Mouse (Mus musculus): Measurements from ENCODE around the gene Itpk1. TPM values are rescaled to one million over a fixed set of nuclear protein-coding genes. Genes with fewer than 3 reads are reported as not detected.

Itpk1 gene
- polyA plus RNA-seq, 1 experiment from 2014 or later: 40.6 TPM

GRCm38 (mm10) chr12:102596410-102596809, 108.3 kb downstream of the Itpk1 start:
- Histone ChIP-seq H3K9me3 (ENCODE audit: control insufficient read depth, low read length) (no peaks in the 10 kb centered on the region), H3K36me3 (ENCODE audit: control insufficient read depth, insufficient read depth, low read length) (no peaks in the 10 kb centered on the region), H3K27me3 (ENCODE audit: control insufficient read depth, insufficient read depth, low read length) (no peaks in the 10 kb centered on the region), H3K9ac (replicated peaks; ENCODE audit: low read depth, low read length) (no peak overlapping the region), H3K4me2 (ENCODE audit: low read depth, low read length) (no peak overlapping the region), H3K4me3 (ENCODE audit: low read depth, low read length) (no peak overlapping the region), H3K27ac (ENCODE audit: low read depth, low read length) (no peak overlapping the region), H3K4me1 (ENCODE audit: control insufficient read depth, insufficient read depth, low read length) (peaks cover 4% of the 10 kb centered on the region; the same call in 1 of the 2 replicates)
- WGBS: 76% methylated on average over 7 of the region's 7 CpGs
- no peak for ATAC-seq (ENCODE audit: low read depth)

GRCm38 (mm10) chr12:102594627-102595026, 110.1 kb downstream of the Itpk1 start:
- ATAC-seq (ENCODE audit: low read depth): no peak
- H3K27ac ChIP-seq (ENCODE audit: low read depth, low read length): no peak overlapping the region
- no peak overlapping the region for H3K4me3 ChIP-seq (ENCODE audit: low read depth, low read length)
- no peak overlapping the region for H3K9ac ChIP-seq (replicated peaks; ENCODE audit: low read depth, low read length)
- H3K36me3 ChIP-seq (ENCODE audit: control insufficient read depth, insufficient read depth, low read length): no peaks in the 10 kb centered on the region
- 72% methylated on average over 9 of the region's 9 CpGs for WGBS
- H3K4me1 ChIP-seq (ENCODE audit: control insufficient read depth, insufficient read depth, low read length): peaks cover 4% of the 10 kb centered on the region; the same call in 1 of the 2 replicates
- no peaks in the 10 kb centered on the region for H3K27me3 ChIP-seq (ENCODE audit: control insufficient read depth, insufficient read depth, low read length)
- no peak overlapping the region for H3K4me2 ChIP-seq (ENCODE audit: low read depth, low read length)
- no peaks in the 10 kb centered on the region for H3K9me3 ChIP-seq (ENCODE audit: control insufficient read depth, low read length)

DNA sequence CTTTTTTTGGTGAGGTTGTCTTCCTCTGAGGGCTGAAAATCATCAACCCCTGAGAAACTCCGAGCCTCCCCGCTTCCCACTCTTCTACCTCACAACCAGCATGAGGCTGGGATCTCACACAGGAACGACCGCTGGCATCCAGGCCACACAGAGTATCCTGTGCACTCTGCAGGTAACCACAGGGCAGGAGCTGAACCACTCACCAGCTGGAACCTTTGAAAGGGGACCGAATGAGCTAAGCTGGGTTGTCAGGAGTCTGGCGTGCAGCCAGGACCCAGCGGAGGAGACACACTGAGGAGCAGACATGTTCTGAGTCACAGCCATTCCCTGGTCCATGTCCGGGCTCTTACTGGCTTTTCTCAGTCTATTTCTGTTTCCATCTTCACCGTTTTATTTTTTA, 111.0 kb downstream of the Itpk1 start:
- ATAC-seq (ENCODE audit: low read depth): peak; percentile 39; the same call in 1 of the 2 replicates
- Histone ChIP-seq H3K4me1 (ENCODE audit: control insufficient read depth, insufficient read depth, low read length) (peaks cover 4% of the 10 kb centered on the region; the same call in 1 of the 2 replicates), H3K4me2 (ENCODE audit: low read depth, low read length) (no peak overlapping the region), H3K4me3 (ENCODE audit: low read depth, low read length) (no peak overlapping the region), H3K27me3 (ENCODE audit: control insufficient read depth, insufficient read depth, low read length) (no peaks in the 10 kb centered on the region), H3K27ac (ENCODE audit: low read depth, low read length) (no peak overlapping the region), H3K36me3 (ENCODE audit: control insufficient read depth, insufficient read depth, low read length) (no peaks in the 10 kb centered on the region), H3K9me3 (ENCODE audit: control insufficient read depth, low read length) (no peaks in the 10 kb centered on the region), H3K9ac (replicated peaks; ENCODE audit: low read depth, low read length) (no peak overlapping the region)
- 64% methylated on average over 9 of the region's 9 CpGs for WGBS

DNA sequence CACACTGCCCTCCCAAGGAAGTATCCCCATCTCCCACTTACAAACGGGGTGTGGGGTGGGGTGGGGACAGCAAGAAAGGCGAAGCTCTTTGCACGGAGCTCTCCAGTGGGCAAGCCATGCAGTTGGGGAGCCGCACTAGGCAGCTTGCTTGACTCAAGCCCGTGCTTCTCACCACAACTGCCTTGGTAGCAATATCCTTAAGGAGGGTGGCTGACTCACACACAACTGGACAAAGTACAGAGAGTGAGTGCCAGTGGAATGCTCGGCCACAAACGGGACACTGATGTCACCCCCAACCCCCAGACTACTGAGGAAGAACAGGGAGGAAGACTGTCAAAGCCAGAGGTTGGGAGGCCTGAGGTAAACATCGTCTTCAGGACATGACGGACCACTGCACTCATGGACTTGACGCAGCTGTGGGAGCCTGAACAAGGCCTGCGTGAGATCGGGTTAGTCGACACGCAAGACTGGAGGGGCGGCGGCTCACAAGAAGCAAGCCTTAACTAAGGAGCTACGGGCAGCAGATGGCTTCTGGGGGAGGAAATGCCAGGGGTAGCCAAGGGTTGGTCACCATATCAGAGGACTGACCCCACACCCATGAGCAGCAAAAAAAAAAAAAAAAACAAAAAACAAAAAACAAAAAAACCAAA, 113.9 kb downstream of the Itpk1 start:
- Histone ChIP-seq H3K4me1 (ENCODE audit: control insufficient read depth, insufficient read depth, low read length) (no peaks in the 10 kb centered on the region), H3K4me3 (ENCODE audit: low read depth, low read length) (no peak overlapping the region), H3K27me3 (ENCODE audit: control insufficient read depth, insufficient read depth, low read length) (no peaks in the 10 kb centered on the region), H3K4me2 (ENCODE audit: low read depth, low read length) (no peak overlapping the region), H3K27ac (ENCODE audit: low read depth, low read length) (no peak overlapping the region), H3K9ac (replicated peaks; ENCODE audit: low read depth, low read length) (no peak overlapping the region), H3K36me3 (ENCODE audit: control insufficient read depth, insufficient read depth, low read length) (no peaks in the 10 kb centered on the region), H3K9me3 (ENCODE audit: control insufficient read depth, low read length) (no peaks in the 10 kb centered on the region)
- 92% methylated on average over 17 of the region's 17 CpGs for WGBS
- no peak for ATAC-seq (ENCODE audit: low read depth)

DNA sequence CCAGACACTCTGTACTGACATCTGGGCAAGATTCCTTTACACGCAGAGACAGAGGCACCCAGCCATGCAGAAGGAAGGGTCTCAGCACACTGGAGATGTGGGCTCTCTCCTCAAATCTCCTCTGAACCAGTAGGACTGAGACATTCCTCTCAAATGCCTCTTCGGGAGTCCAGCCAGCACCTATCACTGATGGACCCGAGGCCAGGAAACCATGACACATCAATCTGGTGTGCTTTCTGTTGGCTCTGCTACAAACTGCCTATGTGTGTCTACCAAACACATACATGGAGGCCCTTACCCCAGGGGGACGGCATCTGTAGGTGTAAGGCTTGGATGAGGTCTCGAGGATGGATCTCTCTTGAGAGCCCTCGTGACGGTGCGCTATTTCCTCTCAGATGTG, 117.6 kb downstream of the Itpk1 start:
- no peaks in the 10 kb centered on the region for H3K4me1 ChIP-seq (ENCODE audit: control insufficient read depth, insufficient read depth, low read length)
- no peak for ATAC-seq (ENCODE audit: low read depth)
- H3K4me3 ChIP-seq (ENCODE audit: low read depth, low read length): no peak overlapping the region
- no peak overlapping the region for H3K27ac ChIP-seq (ENCODE audit: low read depth, low read length)
- no peaks in the 10 kb centered on the region for H3K9me3 ChIP-seq (ENCODE audit: control insufficient read depth, low read length)
- 89% methylated on average over 8 of the region's 8 CpGs for WGBS
- H3K36me3 ChIP-seq (ENCODE audit: control insufficient read depth, insufficient read depth, low read length): 0 out of 2 replicates have a peak, but pooled peaks cover 6% of the 10 kb centered on the region
- H3K4me2 ChIP-seq (ENCODE audit: low read depth, low read length): no peak overlapping the region
- no peaks in the 10 kb centered on the region for H3K27me3 ChIP-seq (ENCODE audit: control insufficient read depth, insufficient read depth, low read length)
- H3K9ac ChIP-seq (replicated peaks; ENCODE audit: low read depth, low read length): no peak overlapping the region

DNA sequence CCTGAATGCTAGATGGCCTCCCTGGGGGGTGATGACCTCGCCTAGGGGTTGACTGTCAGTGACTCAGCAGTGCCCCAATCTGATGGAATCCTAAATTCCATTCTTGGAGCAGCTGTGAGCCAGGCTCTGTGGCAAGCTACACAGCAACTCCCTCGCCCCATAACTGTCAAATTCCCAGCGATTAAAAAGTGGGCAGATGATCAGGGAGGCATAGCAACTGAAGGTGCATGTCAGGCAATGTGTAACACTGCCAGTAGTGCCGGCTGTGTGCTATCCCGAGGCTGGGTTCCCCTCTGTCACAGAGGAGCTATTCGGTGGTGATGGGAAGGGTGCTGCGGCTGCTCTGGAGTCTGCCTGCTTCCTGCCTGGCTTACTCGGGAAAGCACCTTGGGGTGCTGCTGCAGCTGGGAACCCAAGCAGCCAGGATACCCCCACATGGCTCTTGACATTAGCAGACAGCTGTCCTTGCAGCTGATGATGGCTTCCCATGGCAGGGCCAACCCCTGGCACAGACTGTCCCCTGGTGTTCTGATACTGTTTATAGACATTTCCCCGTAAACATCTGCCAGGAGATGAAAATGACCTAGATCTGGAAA, 118.3 kb downstream of the Itpk1 start:
- Histone ChIP-seq H3K4me2 (ENCODE audit: low read depth, low read length) (no peak overlapping the region), H3K27ac (ENCODE audit: low read depth, low read length) (no peak overlapping the region), H3K4me1 (ENCODE audit: control insufficient read depth, insufficient read depth, low read length) (no peaks in the 10 kb centered on the region), H3K27me3 (ENCODE audit: control insufficient read depth, insufficient read depth, low read length) (no peaks in the 10 kb centered on the region), H3K9ac (replicated peaks; ENCODE audit: low read depth, low read length) (no peak overlapping the region), H3K36me3 (ENCODE audit: control insufficient read depth, insufficient read depth, low read length) (0 out of 2 replicates have a peak, but pooled peaks cover 6% of the 10 kb centered on the region), H3K4me3 (ENCODE audit: low read depth, low read length) (no peak overlapping the region), H3K9me3 (ENCODE audit: control insufficient read depth, low read length) (no peaks in the 10 kb centered on the region)
- 80% methylated on average over 9 of the region's 9 CpGs for WGBS
- ATAC-seq (ENCODE audit: low read depth): no peak

DNA sequence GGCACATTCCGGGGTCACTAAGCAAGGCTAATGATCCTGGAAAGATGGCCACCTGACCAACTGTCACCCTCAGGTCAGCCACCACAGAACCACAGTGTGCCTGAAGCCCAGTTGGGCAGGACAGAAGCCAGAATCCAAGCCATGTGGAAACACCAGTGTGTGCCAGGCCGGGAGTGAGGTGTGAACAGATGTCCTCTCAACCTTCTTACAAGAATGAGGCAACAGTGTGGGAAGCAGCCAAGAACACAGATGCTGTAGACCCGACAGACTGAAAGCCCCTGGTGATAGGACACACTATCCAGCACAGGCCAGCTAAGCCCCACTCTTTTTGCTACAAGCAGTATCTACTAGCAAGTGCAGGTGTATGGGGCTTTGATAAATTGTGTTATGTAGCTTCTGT, 119.3 kb downstream of the Itpk1 start:
- H3K9me3 ChIP-seq (ENCODE audit: control insufficient read depth, low read length): no peaks in the 10 kb centered on the region
- 0 out of 2 replicates have a peak, but pooled peaks cover 6% of the 10 kb centered on the region for H3K36me3 ChIP-seq (ENCODE audit: control insufficient read depth, insufficient read depth, low read length)
- no peak overlapping the region for H3K27ac ChIP-seq (ENCODE audit: low read depth, low read length)
- H3K4me3 ChIP-seq (ENCODE audit: low read depth, low read length): no peak overlapping the region
- no peaks in the 10 kb centered on the region for H3K4me1 ChIP-seq (ENCODE audit: control insufficient read depth, insufficient read depth, low read length)
- no peak overlapping the region for H3K4me2 ChIP-seq (ENCODE audit: low read depth, low read length)
- ATAC-seq (ENCODE audit: low read depth): no peak
- no peak overlapping the region for H3K9ac ChIP-seq (replicated peaks; ENCODE audit: low read depth, low read length)
- WGBS: 95% methylated on average over 3 of the region's 3 CpGs
- H3K27me3 ChIP-seq (ENCODE audit: control insufficient read depth, insufficient read depth, low read length): no peaks in the 10 kb centered on the region

DNA sequence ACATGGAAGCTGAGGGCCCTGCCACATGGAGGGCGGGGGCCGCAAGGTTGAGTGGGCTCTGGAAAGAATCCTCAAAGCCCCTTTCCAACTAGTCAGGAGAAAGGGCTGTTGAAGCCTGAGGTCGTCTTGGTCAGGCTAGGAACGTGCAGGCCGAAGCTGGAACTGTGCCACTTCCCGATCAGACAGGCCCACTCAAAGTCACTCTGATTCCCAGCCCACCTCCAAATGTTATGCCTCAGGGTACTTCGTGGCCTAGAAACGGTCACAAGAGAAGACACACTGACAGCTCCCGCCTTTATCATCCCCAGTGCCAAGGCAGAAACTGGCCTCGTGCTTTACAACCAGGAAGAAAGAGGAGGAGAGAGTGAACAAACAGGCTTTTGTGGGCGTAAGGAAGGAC, 122.3 kb downstream of the Itpk1 start:
- Histone ChIP-seq H3K27me3 (ENCODE audit: control insufficient read depth, insufficient read depth, low read length) (no peaks in the 10 kb centered on the region), H3K36me3 (ENCODE audit: control insufficient read depth, insufficient read depth, low read length) (0 out of 2 replicates have a peak, but pooled peaks cover 6% of the 10 kb centered on the region), H3K4me1 (ENCODE audit: control insufficient read depth, insufficient read depth, low read length) (no peaks in the 10 kb centered on the region), H3K9ac (replicated peaks; ENCODE audit: low read depth, low read length) (no peak overlapping the region), H3K4me2 (ENCODE audit: low read depth, low read length) (no peak overlapping the region), H3K4me3 (ENCODE audit: low read depth, low read length) (no peak overlapping the region), H3K9me3 (ENCODE audit: control insufficient read depth, low read length) (no peaks in the 10 kb centered on the region), H3K27ac (ENCODE audit: low read depth, low read length) (no peak overlapping the region)
- WGBS: 72% methylated on average over 11 of the region's 11 CpGs
- ATAC-seq (ENCODE audit: low read depth): no peak

- Histone ChIP-seq H3K4me1 (ENCODE audit: control insufficient read depth, insufficient read depth, low read length) (no peaks in the 10 kb centered on the region), H3K27ac (ENCODE audit: low read depth, low read length) (no peak overlapping the region), H3K9me3 (ENCODE audit: control insufficient read depth, low read length) (no peaks in the 10 kb centered on the region), H3K36me3 (ENCODE audit: control insufficient read depth, insufficient read depth, low read length) (0 out of 2 replicates have a peak, but pooled peaks cover 6% of the 10 kb centered on the region), H3K4me2 (ENCODE audit: low read depth, low read length) (no peak overlapping the region), H3K4me3 (ENCODE audit: low read depth, low read length) (no peak overlapping the region), H3K27me3 (ENCODE audit: control insufficient read depth, insufficient read depth, low read length) (no peaks in the 10 kb centered on the region), H3K9ac (replicated peaks; ENCODE audit: low read depth, low read length) (no peak overlapping the region)
- no peak for ATAC-seq (ENCODE audit: low read depth)
- WGBS: 70% methylated on average over 5 of the region's 5 CpGs
These were observed 123.0 kb downstream of the Itpk1 start for GRCm38 (mm10) chr12:102581579-102582196.

Measured in neural tube, embryonic 14.5 days (tissue).